Mouse (Mus musculus) retina, adult 2 months (tissue): ENCODE results near the gene Zbtb24.
A peak's percentile ranks its signal among the peaks of the same experiment; 100 is the strongest.
"Not testable (repeated sequence)": the region's sequence is repeated elsewhere in the genome, so short reads cannot be mapped to it uniquely, and the experiment has no call there.

Source experiments
- DNase-seq: peaks from one replicate; pipeline ENCODE4 v3.0.0-alpha.2; 2012; ENCODE audit warnings: low read depth, low spot score

Zbtb24 gene

GRCm38 (mm10) chr10:41450137-41450670, at the start of gene Zbtb24:
Gene Zbtb24, plus strand, starts transcription at chr10:41450383.
- DNase-seq, result peak; percentile 88

GRCm38 (mm10) chr10:41401097-41401496, 49.1 kb upstream of the Zbtb24 start:
- no peak for DNase-seq

GRCm38 (mm10) chr10:41403364-41403763, 46.8 kb upstream of the Zbtb24 start:
- no peak for DNase-seq

GRCm38 (mm10) chr10:41403893-41404612, 46.1 kb upstream of the Zbtb24 start:
- no peak for DNase-seq

- not testable (repeated sequence) for DNase-seq
Observed at GRCm38 (mm10) chr10:41410176-41410575, 40.0 kb upstream of the Zbtb24 start.

GRCm38 (mm10) chr10:41410821-41411220, 39.4 kb upstream of the Zbtb24 start:
- DNase-seq, result not testable (repeated sequence)

- DNase-seq, result not testable (repeated sequence)
Observed at GRCm38 (mm10) chr10:41413471-41413870, 36.7 kb upstream of the Zbtb24 start.

GRCm38 (mm10) chr10:41415368-41415767, 34.8 kb upstream of the Zbtb24 start:
- not testable (repeated sequence) for DNase-seq

GRCm38 (mm10) chr10:41420496-41421200, 29.5 kb upstream of the Zbtb24 start:
- DNase-seq, result no peak

GRCm38 (mm10) chr10:41423681-41424080, 26.5 kb upstream of the Zbtb24 start:
- DNase-seq, result no peak

- no peak for DNase-seq
Observed at GRCm38 (mm10) chr10:41426368-41426767, 23.8 kb upstream of the Zbtb24 start.

GRCm38 (mm10) chr10:41434624-41435023, 15.6 kb upstream of the Zbtb24 start:
- no peak for DNase-seq

GRCm38 (mm10) chr10:41435141-41435540, 15.0 kb upstream of the Zbtb24 start:
- DNase-seq, result no peak

- DNase-seq, result no peak
Observed at GRCm38 (mm10) chr10:41448216-41448615, 2.0 kb upstream of the Zbtb24 start.

- DNase-seq, result no peak
Observed at GRCm38 (mm10) chr10:41449684-41450083, 499 bp upstream of the Zbtb24 start.

- no peak for DNase-seq
Observed at GRCm38 (mm10) chr10:41450780-41451522, 768 bp downstream of the Zbtb24 start.

GRCm38 (mm10) chr10:41451656-41452055, 1.5 kb downstream of the Zbtb24 start:
- DNase-seq, result no peak

- no peak for DNase-seq
Observed at GRCm38 (mm10) chr10:41452791-41453190, 2.6 kb downstream of the Zbtb24 start.

- no peak for DNase-seq
Observed at GRCm38 (mm10) chr10:41459990-41460389, 9.8 kb downstream of the Zbtb24 start.

GRCm38 (mm10) chr10:41460501-41460900, 10.3 kb downstream of the Zbtb24 start:
- DNase-seq, result no peak

- no peak for DNase-seq
Observed at GRCm38 (mm10) chr10:41461057-41461722, 11.0 kb downstream of the Zbtb24 start.
